Mouse (Mus musculus): ENCODE data around the gene Gm44596. TPM values are rescaled to one million over a fixed set of nuclear protein-coding genes. Genes with fewer than 3 reads are reported as not detected.
A peak's percentile ranks its signal among the peaks of the same experiment; 100 is the strongest.

Gene Gm44596
- total RNA-seq, 2 experiments from 2014 or later, result not detected

DNA sequence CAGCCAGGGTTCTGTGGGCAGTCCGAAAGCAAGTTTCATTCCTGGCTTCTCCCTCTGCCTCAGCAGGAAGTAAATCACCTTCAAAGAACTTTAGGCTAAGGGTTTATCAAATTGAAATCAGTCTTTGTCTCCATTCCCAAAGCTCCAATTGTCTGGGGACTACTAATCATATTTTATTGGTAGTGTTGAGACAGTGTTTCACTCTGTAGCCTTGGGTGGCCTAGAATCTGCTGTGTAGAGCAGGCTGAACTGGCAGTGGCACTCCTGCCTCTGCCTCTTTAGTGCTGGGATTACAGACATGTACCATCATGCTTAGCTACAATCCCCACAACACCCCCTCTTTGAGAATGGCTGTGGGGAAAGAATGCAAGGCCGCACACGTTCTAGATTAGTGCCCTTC is 46.2 kb downstream of the Gm44596 start:
- intact Hi-C loops (cut with DNase I), result no loop called here
- no peak for DNase-seq (ENCODE audit: low spot score in 2 of 2)

DNA sequence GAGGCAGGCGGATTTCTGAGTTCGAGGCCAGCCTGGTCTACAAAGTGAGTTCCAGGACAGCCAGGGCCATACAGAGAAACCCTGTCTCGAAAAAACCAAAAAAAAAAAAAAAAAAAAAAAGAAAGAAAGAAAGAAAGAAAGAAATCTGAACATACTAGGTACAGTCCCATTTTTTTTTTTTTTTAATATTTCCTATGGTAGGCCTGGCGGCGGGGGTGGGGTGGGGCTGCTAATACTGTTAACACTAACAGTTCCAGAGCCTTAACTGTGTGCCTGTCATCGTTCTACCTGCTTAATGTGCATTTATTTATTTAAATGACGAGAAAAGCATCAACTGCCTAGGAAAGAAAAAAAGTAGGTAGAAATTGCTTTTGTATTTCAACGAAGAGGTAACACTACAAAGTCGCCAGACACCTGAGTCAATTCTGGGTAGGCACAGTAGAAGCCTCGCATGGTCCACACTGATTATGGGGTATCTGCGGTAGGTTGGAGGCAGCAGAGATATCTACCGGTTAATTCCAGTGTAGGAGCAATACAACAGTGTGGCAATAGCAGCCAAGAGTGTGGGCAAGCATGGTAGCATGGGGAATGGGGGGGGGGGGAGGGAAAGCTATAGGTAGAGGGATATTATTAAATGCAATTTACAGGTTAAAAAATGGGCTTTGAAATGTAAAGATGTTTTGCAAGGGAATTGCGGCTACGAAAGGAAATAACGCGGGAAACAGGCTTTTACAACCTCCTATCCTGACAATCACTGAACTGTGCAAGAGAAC is 48.4 kb downstream of the Gm44596 start:
- intact Hi-C loops (cut with DNase I), result no loop called here

DNA sequence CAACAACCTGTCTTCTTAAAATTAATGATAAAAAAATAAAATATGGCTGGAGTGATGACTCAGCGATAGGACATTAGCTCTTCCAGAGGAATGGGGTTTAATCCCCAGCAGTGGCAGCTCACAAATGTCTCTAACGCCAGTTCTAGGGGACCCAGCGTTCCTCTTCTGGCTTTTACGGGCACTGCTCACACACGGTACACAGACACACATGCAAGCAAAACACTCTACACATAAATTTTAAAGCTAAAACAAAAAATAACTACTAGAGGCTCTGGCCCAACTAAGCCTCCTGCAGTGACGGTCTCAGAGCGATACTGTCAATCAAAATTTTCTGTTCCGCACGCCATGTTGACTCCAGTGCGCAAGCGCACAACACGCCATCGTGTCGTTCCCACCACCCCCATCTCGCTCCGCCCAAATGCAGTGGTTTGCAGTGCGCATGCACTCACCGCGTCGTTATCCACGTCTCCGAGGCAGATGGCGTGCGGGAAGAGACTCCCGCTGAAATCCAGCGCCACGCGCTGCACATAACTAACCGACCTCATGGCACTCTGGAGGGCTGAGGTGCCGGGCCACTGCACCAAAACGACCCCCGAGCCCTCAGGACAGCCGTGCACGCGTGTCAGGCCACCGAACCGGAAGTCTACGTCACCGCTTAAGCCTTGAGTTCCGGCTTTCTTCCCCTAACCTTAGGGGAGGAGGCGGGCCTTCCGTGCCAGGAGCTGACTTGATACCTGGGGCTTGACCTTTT is 49.1 kb downstream of the Gm44596 start, which contains the start of gene Itfg2:
TSS of gene Itfg2 (minus strand) at position 663 of the 751 bp plus-strand sequence.
- intact Hi-C loops (cut with DNase I), result no loop called here
- peak; percentile 97 to 98 for DNase-seq (ENCODE audit: low spot score in 2 of 2)

More for the DNA sequence above, 48.4 kb downstream of the Gm44596 start:
- DNase-seq (ENCODE audit: low spot score in 2 of 2), result no peak

DNA sequence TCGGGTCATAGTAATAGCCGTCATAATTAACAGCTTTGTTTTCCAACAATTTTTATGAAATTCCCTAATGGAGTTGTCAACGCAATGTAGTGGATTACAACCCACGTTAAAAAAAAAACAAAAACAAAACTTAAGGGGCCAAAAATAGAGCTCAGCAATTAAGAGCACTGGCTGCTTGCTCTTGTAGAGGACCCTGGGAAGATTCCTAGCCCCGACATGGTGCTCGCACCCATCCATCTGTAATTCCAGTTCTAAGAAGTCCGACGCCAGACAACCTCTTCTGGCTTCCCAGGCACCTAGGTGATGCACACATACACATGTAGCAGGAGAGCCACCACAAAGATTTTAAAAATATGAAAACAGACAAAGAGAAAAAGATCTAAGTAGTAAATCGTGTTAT is 49.7 kb downstream of the Gm44596 start:
- DNase-seq (ENCODE audit: low spot score in 2 of 2), result no peak
- intact Hi-C loops (cut with DNase I), result no loop called here

DNA sequence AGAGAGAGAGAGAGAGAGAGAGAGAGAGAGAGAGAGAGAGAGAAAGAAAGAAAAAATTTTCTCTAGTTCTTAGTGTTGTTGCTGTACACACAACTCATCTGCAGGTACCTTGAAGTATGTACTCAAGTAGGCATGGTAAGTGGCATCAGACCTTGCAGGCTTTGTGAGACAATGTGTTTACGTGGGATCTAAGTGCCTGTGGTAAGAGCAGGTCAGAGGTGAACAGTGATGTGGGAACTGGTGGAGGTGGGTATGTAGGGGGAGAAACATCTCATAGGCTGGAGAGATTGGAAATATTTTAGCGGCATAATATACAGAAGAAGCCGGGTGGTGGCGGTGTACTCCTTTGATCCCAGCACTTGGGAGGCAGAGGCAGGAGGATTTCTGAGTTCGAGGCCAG is 52.3 kb downstream of the Gm44596 start:
- intact Hi-C loops (cut with DNase I), result no loop called here

DNA sequence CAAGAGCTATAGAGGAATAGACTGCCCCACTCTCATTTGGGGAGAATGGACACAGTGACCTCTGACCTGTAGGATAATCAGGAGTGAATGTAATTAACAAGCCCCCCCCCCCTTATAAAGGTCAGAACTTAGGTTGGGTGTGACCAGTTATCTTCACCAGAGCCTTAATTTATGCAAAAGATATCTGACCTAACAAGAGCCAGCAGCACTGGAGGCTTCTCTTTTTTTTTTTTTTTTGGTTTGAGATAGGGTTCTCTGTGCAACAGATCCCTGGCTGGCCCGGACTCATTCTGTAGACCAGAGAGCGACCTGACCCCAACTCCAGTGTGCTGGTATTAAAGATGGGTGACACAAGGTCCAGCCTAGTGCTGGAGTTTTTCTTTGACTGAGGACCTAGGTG is 54.0 kb downstream of the Gm44596 start:
- no peak for DNase-seq (ENCODE audit: low spot score in 2 of 2)
- intact Hi-C loops (cut with DNase I), result no loop called here

More for the DNA sequence above, 52.3 kb downstream of the Gm44596 start:
- DNase-seq (ENCODE audit: low spot score in 2 of 2), result no peak

DNA sequence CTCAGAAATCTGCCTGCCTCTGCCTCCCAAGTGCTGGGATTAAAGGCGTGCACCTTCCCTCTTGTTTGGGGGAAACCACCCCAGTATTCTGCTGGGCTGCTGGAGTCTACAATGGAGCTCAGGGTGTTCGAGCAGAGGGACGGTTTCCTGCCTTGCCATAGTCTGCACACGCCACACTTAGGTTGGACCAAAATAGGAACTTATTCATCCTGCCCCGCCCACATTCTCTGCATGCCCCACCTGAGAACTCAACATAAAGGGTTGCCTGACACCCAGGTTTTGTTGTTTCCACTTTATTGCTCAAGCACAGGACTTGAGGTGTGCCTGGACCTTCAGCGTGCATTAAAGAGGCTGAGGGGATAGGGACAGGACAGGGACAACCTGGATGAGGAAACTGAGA is 54.5 kb downstream of the Gm44596 start:
- DNase-seq (ENCODE audit: low spot score in 2 of 2), result no peak
- intact Hi-C loops (cut with DNase I), result no loop called here

DNA sequence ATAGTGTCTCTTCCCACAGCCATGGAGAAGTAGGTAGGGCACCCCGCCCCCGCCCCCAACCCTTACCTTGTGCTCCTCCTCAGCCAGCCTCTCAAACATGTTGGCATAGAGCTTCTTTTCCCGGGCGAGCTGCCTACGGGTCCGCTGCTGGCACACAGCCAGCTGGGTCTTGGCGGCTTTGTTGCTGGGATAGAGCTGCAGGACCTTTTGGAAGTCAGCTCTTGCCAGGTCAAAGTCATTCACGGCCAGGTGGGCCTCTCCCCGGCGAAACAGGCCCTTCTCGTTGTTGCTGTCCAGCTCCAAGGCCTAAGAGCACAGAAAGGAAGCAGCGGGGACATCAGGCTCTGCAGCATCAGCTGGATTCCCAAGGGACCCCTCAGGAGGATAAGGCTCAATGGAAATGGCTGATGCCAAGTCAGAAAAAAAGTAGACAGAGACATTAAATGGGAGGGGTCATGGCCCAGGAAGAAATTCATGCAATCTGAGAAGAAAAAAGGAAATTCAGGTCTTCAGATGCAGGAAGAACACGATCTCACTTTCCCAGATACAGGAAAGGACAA is 57.1 kb downstream of the Gm44596 start:
- DNase-seq (ENCODE audit: low spot score in 2 of 2), result no peak
- intact Hi-C loops (cut with DNase I), result no loop called here

DNA sequence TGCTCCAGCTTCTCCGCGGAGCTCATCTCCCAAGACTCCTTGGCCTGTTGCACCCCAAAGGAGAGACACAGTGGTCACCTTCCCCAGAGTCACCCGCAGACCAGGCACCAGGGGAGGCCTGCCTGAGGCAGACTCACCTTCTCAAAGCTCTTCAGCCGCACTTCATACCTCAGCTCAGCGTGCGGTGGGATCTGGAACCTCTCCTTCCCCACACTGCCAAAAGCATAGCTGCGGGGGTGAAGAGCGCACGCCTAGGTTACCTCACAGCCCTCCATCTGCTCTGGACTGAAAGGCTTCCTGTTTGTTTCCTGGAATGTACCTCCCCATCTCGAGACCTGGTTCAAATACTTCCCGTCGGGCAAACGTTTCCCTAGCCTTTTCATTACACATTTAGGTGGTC is 58.3 kb downstream of the Gm44596 start:
- DNase-seq (ENCODE audit: low spot score in 2 of 2), result no peak
- intact Hi-C loops (cut with DNase I), result no loop called here

DNA sequence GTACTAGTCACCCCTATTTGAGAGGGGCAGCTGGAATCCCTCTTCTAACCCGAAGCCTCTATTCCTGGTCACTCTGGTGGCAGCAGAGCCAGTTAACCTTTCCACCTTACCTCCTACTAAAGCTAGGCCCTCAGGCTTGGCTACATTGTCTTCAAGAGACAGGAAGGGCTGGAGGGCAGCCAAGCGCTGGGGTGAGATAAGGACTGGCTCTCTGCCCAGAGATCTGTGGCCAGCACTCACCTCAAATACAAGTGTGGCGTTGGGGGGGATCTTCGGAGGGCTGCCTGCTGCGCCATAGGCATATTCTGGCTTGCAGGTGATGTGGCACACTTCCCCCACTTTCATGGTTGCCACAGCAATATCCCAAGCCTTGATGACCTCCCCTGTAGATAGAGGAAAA is 60.2 kb downstream of the Gm44596 start:
- intact Hi-C loops (cut with DNase I), result no loop called here
- DNase-seq (ENCODE audit: low spot score in 2 of 2), result no peak

DNA sequence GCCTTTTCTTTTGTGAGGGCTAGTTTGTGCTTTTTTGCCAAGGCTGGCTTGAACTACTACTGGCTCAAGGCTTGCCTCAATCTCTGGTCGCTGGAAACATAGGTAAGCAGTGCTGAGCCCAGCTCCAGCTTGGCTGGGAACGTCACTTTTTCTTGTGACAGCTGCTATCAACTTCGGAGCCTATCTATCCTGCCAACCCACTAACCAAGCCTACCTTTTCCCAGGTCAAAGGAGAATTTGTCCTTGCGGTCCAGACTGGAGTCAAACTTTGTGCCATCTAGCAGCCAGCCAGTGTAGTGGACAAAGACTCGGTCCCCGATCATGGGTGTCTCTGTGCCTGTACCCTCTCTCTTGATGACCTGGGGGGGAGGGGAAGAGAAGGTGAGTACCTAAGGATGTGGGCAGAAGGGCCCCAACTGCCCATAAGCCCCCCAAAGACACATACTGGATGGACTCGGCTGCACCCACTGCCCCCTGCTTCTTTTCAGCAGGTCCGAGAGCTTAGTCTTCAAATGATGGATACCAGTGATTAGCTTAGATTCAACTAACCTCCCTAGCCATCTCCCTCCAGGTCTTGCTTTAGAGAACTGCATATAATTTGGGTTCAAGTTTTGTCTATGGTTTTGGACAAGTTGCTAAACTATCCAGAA is 61.2 kb downstream of the Gm44596 start:
- DNase-seq (ENCODE audit: low spot score in 2 of 2), result no peak
- intact Hi-C loops (cut with DNase I), result no loop called here

DNA sequence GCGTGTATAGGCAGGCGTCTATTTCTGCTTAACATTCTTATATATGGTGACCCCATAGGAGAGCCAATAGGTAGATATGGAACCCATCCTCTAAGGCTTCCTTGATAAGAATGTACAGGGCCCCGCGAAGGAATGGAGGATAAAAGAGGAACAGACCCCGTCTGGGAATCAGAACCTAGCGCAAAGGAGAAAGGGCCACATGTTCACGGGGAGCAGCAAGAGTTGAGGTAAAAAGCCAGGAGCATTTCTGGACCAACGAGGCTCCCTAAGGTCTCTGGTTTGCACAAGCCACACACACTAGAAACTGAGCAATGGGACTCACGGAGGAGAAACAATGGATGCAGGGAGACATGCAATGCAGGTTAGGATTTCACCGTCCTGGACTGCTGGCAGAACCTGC is 62.0 kb downstream of the Gm44596 start:
- DNase-seq (ENCODE audit: low spot score in 2 of 2), result no peak
- intact Hi-C loops (cut with DNase I), result no loop called here

DNA sequence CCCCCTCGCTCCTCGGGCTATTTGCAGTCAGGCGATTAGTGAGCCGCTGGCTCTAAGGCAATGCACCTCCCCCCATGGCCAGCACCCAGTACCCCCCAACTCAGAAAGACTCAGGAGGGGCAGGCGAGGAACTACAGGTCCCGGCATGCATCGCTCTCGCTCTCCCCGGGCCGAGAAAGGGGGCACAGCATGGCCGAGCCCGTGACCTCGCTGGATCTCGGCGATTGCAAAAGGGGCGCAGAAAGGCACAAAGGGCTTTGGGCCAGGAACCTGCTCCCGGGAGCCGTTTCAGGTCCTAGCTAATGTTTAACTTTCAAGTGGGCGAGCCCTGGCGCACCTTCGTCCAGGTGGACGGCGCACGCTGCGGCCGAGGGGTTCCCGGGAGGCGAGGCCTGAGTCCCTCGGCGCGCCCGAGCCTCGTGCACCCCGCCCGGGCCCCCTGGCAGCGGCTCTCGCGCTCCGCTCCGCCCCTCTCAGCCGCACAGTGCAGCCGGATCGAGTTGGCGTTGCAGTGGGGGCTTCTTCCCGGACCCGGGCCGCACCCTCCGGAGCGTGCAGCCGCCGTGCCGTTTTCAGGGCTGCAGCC is 62.5 kb downstream of the Gm44596 start:
- DNase-seq (ENCODE audit: low spot score in 2 of 2), result peak in 1 of 2 experiments; percentile 54
- intact Hi-C loops (cut with DNase I), result no loop called here

DNA sequence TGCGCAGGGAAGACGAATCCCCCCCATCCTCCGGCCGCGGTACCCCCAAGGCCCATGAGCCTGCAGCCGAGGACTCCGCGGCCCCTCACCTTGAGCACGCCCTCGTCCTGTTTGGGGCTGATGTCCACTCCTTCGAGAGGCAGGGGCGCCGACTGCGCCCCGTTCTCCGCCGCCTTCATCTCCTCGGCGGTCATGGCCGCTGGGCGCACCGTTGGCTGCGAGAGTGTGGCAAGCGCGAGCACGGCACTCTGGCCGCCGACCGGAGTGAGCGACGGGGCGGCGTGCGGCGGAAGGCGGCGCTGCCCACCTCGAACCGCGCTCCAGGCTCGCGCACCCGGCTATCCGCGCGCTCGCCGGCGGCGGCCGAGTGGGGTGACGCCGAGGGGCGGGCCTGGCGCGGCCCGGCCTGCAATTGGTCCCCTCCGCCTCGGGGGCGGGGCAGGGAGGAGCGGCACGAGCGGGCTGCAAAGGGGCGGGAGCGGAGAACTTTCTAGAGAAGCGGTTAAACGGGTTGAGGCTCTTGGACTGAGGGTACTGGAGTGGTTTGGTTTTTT is 63.1 kb downstream of the Gm44596 start, which contains the start of gene Fkbp4:
TSS of gene Fkbp4 (minus strand) at position 361 of the 554 bp plus-strand sequence.
- intact Hi-C loops (cut with DNase I), result no loop called here
- peak; percentile 90 to 93 for DNase-seq (ENCODE audit: low spot score in 2 of 2)

DNA sequence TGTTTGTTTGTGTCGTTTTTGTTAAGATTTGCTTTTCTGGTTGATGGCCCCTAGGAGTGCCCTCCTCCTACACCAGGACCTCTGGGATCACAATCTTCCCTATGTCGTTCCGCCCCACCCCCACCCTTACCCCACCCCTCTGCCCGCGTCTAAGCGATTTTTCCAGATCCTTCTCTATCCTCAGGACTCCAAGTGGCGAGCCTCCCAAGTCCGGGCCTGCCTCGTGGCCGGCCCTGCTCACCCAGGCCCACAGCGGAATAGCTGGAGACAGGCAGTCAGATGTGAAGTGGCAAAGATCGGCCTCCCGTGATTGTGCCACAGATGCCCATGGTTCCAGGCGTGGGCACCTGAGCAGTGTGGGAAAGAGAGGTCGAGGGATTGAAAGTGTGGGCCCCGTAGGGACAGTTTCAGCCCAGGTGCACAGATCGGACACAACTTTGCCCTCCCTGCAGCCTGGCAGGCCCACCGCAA is 63.6 kb downstream of the Gm44596 start:
- intact Hi-C loops (cut with DNase I), result no loop called here
- DNase-seq (ENCODE audit: low spot score in 2 of 2), result no peak

DNA sequence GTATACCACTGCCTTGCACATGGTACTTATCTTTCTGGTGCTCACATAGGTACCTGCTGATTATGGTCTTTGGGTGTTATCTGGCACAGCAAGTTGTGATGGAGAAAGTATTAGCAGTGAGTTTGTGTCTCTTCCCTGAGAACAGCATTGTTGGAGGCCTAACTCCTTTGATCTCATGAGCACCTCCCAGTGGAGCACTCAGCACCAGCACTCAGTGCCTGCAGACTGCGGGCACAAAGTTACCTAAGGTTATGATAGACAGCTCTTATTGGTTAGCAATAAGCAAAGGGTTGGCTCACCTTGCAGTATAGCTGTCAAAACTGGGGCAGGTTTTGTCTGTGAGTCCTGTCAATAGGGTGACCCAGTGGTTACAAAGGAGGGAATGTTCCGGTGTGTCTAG is 64.9 kb downstream of the Gm44596 start:
- no peak for DNase-seq (ENCODE audit: low spot score in 2 of 2)
- intact Hi-C loops (cut with DNase I), result no loop called here

DNA sequence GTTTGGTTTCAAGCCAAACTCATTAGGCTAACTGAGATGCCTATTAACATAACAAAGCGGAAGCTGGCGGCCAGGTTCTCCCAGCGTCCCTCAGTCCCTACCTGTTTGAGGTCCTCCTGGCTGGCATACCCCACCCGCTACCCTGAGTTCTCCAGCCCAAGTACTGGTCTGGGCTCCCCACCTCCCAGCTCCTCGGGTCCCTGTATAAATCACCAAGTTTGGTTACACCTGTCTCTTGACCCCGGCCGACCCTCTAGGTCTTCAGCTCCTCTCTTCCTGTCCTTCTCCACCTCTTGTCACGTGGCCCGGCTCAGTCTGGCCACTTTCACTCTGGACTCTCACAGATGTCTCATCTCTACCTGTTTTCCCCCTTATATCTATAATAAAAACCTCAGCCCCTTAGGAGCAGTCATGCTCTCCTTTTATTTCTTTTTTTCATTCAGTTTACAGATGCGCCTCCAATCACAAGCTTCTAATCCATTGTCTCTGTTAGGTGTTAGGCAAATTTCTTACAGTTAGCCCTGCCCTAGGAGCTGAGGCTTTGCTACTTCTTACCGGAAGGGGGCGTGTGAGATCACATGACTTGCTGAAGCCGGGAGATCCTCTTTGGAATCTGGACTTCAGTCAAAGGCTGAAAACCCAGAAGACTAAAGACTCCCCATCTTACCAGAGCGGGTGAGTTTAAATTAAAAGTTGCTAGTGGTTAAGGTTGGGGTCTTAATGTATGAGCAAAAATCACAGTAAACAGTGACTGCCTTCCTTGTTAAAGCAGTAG is 70.6 kb downstream of the Gm44596 start:
- intact Hi-C loops (cut with DNase I), result loop anchor here (2.0 kb wide), 1 partner anchor 33 kb away; no protein-coding TSS in a partner anchor
- DNase-seq (ENCODE audit: low spot score in 2 of 2), result peak; percentile 49 to 61

DNA sequence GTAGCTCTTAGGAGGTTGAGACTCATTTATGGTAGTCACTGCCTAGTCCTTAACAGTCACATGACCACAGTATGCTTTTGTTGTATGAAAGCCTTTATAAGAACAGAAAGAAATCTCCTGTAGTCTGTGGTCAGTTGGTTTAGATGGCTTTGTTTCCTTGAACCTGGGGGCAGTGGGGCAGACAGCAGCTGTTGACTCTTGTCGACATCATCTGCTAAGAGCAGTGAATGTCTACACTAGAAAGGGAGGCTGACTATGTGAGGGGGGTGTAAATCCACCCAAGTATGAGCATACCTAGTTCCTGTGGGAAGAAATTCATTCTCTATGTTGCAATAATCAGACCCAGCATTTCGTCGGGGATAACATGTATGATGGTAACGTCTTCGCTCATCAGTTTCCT is 71.8 kb downstream of the Gm44596 start:
- intact Hi-C loops (cut with DNase I), result no loop called here
- DNase-seq (ENCODE audit: low spot score in 2 of 2), result no peak

Data from left cerebral cortex, postnatal 14 days (tissue).